Mouse (Mus musculus) forebrain, embryonic 11.5 days (tissue): ENCODE data around the gene Ehbp1. TPM values are rescaled to one million over a fixed set of nuclear protein-coding genes. Genes with fewer than 3 reads are reported as not detected.

ENCODE experiments used
- ATAC-seq: fragments of 200-750 bp; cut with Nextera tagmentation; replicated peaks from 2 replicates; pipeline ENCODE4 v1.8.0; 2017; ENCODE audit warnings: moderate TSS enrichment; ENCODE audit not compliant: low FRiP score
- DNase-seq: peaks from one replicate; pipeline ENCODE4 v3.0.0-alpha.2; 2017; ENCODE audit warnings: low spot score
- H3K27ac ChIP-seq: fragments of 300-500 bp; sonication (generic); 2 replicates; pipeline ENCODE4 v1.5.1; 2014; ENCODE audit warnings: low read depth, low read length
- H3K27me3 ChIP-seq: fragments of 300-500 bp; sonication (generic); 2 replicates; pipeline ENCODE4 v1.6.1; 2014; ENCODE audit warnings: mild to moderate bottlenecking, low read length, mixed read lengths; ENCODE audit not compliant: control insufficient read depth, insufficient read depth
- H3K36me3 ChIP-seq: fragments of 300-500 bp; sonication (generic); 2 replicates; pipeline ENCODE4 v1.6.1; 2014; ENCODE audit warnings: mild to moderate bottlenecking, low read length, moderate library complexity, mixed read lengths; ENCODE audit not compliant: control insufficient read depth, insufficient read depth
- H3K4me1 ChIP-seq: fragments of 300-500 bp; sonication (generic); replicated peaks from 2 replicates; pipeline ENCODE4 v1.6.1; 2014; ENCODE audit warnings: low read length, mixed read lengths; ENCODE audit not compliant: control insufficient read depth, insufficient read depth
- H3K4me2 ChIP-seq: fragments of 300-500 bp; sonication (generic); 2 replicates; pipeline ENCODE4 v1.6.1; 2014; ENCODE audit warnings: low read depth, mild to moderate bottlenecking, low read length, moderate library complexity, mixed read lengths; ENCODE audit not compliant: severe bottlenecking
- H3K4me3 ChIP-seq: fragments of 300-500 bp; sonication (generic); 2 replicates; pipeline ENCODE4 v1.5.1; 2014; ENCODE audit warnings: low read depth, low read length
- H3K9ac ChIP-seq: fragments of 300-500 bp; sonication (generic); 2 replicates; pipeline ENCODE4 v1.6.1; 2014; ENCODE audit warnings: low read length
- H3K9me3 ChIP-seq: fragments of 300-500 bp; sonication (generic); 2 replicates; pipeline ENCODE4 v1.6.1; 2016; ENCODE audit warnings: low read length, mixed read lengths; ENCODE audit not compliant: control insufficient read depth
- WGBS: fragments of 180-500 bp; shearing (Covaris S2); extraction: QIAGEN DNeasy Blood & Tissue Kit; methylation state at CpG from one replicate; pipeline ENCODE4 v1.1.7; 2014; 5-methylcytosine and 5-hydroxymethylcytosine counted together
- polyA plus RNA-seq: library from polyadenylated mRNA; unstranded; fragments of >200 nt; fragmentation: Nextera tagmentation; extraction: Ambion mirVana; gene quantifications from 2 replicates; pipeline ENCODE4 v1.2.1, GENCODE M21; 2014

Gene Ehbp1
- polyA plus RNA-seq, 1 experiment from 2014 or later: 14.7 TPM

GRCm38 (mm10) chr11:22174311-22174710, 167.8 kb downstream of the Ehbp1 start:
- no peak for ATAC-seq
- Histone ChIP-seq H3K4me2 (no peak overlapping the region), H3K4me3 (no peak overlapping the region), H3K4me1 (no peaks in the 10 kb centered on the region), H3K9ac (no peak overlapping the region), H3K9me3 (no peaks in the 10 kb centered on the region), H3K36me3 (no peaks in the 10 kb centered on the region), H3K27ac (no peak overlapping the region), H3K27me3 (no peaks in the 10 kb centered on the region)
- WGBS: 69% methylated on average over 3 of the region's 3 CpGs
- DNase-seq: no peak

- no peak overlapping the region for H3K4me3 ChIP-seq
- 93% methylated on average over 6 of the region's 6 CpGs for WGBS
- no peaks in the 10 kb centered on the region for H3K9me3 ChIP-seq
- no peak overlapping the region for H3K9ac ChIP-seq
- H3K27ac ChIP-seq: no peak overlapping the region
- DNase-seq: no peak
- no peak overlapping the region for H3K4me2 ChIP-seq
- ATAC-seq: no peak
- no peaks in the 10 kb centered on the region for H3K27me3 ChIP-seq
- H3K36me3 ChIP-seq: no peaks in the 10 kb centered on the region
- no peaks in the 10 kb centered on the region for H3K4me1 ChIP-seq
These were observed 171.0 kb downstream of the Ehbp1 start for GRCm38 (mm10) chr11:22170962-22171638.

- 91% methylated on average over 4 of the region's 4 CpGs for WGBS
- no peak for DNase-seq
- H3K27ac ChIP-seq: no peak overlapping the region
These were observed 184.2 kb downstream of the Ehbp1 start for GRCm38 (mm10) chr11:22157882-22158281.

GRCm38 (mm10) chr11:22156182-22156581, 185.9 kb downstream of the Ehbp1 start:
- Histone ChIP-seq H3K4me1 (no peaks in the 10 kb centered on the region), H3K4me3 (no peak overlapping the region), H3K4me2 (no peak overlapping the region), H3K9ac (no peak overlapping the region), H3K27me3 (no peaks in the 10 kb centered on the region), H3K9me3 (no peaks in the 10 kb centered on the region), H3K27ac (no peak overlapping the region), H3K36me3 (no peaks in the 10 kb centered on the region)
- WGBS: 97% methylated on average over 2 of the region's 2 CpGs
- DNase-seq (no peak), ATAC-seq (no peak)

More at GRCm38 (mm10) chr11:22157882-22158281, 184.2 kb downstream of the Ehbp1 start:
- Histone ChIP-seq H3K4me2 (no peak overlapping the region), H3K9ac (no peak overlapping the region), H3K36me3 (no peaks in the 10 kb centered on the region), H3K27me3 (no peaks in the 10 kb centered on the region), H3K9me3 (no peaks in the 10 kb centered on the region), H3K4me3 (no peak overlapping the region), H3K4me1 (no peaks in the 10 kb centered on the region)
- ATAC-seq: no peak

DNA sequence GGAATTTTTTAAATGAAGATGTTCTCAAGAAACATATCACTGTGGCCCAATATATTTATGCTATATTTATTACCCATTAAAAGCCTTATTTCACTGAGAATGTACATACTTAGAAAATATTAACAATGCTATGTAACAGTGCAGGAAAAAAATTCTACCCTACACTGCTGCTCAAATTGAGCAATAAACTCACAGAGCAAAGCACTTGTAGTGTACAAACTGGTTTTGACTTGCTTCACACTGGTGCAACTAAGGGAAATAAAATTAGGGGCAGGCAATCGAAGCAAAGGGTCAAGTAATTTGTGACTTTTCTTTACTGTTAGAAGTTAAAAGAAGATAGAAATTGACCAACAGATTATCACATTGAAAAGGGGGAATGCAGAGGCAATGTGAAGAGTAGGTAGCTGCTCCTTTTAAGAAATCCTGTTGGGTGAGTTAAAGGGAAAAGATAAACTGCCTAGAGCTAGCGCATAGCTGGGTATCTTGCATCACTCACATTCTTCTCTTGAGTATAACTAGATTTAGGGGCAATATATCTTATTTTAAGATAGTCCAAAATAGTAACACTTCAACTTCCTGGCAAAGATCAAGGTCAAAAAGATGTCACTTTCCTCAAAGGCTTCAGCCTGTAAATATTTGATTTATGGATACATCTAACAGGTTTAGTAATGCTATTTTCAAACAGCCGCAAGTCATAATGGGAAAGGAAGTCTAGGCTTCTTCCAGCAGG, 186.6 kb downstream of the Ehbp1 start:
- no peak overlapping the region for H3K4me2 ChIP-seq
- H3K4me1 ChIP-seq: no peaks in the 10 kb centered on the region
- DNase-seq (no peak), ATAC-seq (no peak)
- no peak overlapping the region for H3K27ac ChIP-seq
- no peaks in the 10 kb centered on the region for H3K36me3 ChIP-seq
- H3K9ac ChIP-seq: no peak overlapping the region
- WGBS: 92% methylated on average over 3 of the region's 3 CpGs
- H3K27me3 ChIP-seq: no peaks in the 10 kb centered on the region
- H3K9me3 ChIP-seq: no peaks in the 10 kb centered on the region
- no peak overlapping the region for H3K4me3 ChIP-seq

GRCm38 (mm10) chr11:22154501-22155294, 187.4 kb downstream of the Ehbp1 start:
- Histone ChIP-seq H3K4me1 (no peaks in the 10 kb centered on the region), H3K9me3 (no peaks in the 10 kb centered on the region), H3K36me3 (no peaks in the 10 kb centered on the region), H3K4me2 (no peak overlapping the region), H3K9ac (no peak overlapping the region), H3K4me3 (no peak overlapping the region), H3K27me3 (no peaks in the 10 kb centered on the region), H3K27ac (no peak overlapping the region)
- DNase-seq (no peak), ATAC-seq (no peak)
- 87% methylated on average over 9 of the region's 9 CpGs for WGBS

GRCm38 (mm10) chr11:22140737-22141136, 201.4 kb downstream of the Ehbp1 start:
- no peak overlapping the region for H3K27ac ChIP-seq
- no peaks in the 10 kb centered on the region for H3K9me3 ChIP-seq
- whole genome bisulfite sequencing: 85% methylated on average over 2 of the region's 2 CpGs
- ATAC-seq: no peak
- H3K36me3 ChIP-seq: no peaks in the 10 kb centered on the region
- DNase-seq: no peak
- no peaks in the 10 kb centered on the region for H3K27me3 ChIP-seq
- no peaks in the 10 kb centered on the region for H3K4me1 ChIP-seq
- H3K4me3 ChIP-seq: no peak overlapping the region
- no peak overlapping the region for H3K4me2 ChIP-seq
- H3K9ac ChIP-seq: no peak overlapping the region

- Histone ChIP-seq H3K27ac (no peak overlapping the region), H3K9me3 (no peaks in the 10 kb centered on the region), H3K9ac (no peak overlapping the region), H3K4me3 (no peak overlapping the region), H3K27me3 (no peaks in the 10 kb centered on the region), H3K4me1 (no peaks in the 10 kb centered on the region), H3K36me3 (no peaks in the 10 kb centered on the region), H3K4me2 (no peak overlapping the region)
- ATAC-seq (no peak), DNase-seq (no peak)
These were observed 203.6 kb downstream of the Ehbp1 start for GRCm38 (mm10) chr11:22138466-22138865.
